Mouse (Mus musculus): ENCODE data around the gene B430306N03Rik.
"Not testable (repeated sequence)": the region's sequence is repeated elsewhere in the genome, so short reads cannot be mapped to it uniquely, and the experiment has no call there.

B430306N03Rik gene

DNA sequence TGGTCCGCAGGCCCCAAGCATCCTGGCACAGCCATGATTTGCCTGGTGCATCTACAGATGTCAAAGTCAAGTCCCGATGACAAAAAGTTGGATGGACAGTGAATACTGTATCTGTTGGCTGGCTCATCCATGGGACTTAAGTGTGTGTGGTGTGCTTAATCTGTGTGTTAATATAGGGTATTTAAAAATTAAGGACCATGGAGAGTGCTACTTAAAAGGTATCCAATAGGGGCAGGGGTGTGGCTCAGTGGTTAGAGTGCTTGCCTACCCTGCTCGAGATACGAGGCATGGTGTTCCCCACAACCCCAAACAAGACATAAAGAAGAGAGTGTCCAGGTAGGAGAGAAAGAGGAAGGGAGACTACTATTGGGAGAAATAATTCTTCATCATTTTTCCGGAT is 14.1 kb upstream of the B430306N03Rik start:
- DNase-seq (ENCODE audit: extremely low spot score, low read depth, low spot score) = no peak

DNA sequence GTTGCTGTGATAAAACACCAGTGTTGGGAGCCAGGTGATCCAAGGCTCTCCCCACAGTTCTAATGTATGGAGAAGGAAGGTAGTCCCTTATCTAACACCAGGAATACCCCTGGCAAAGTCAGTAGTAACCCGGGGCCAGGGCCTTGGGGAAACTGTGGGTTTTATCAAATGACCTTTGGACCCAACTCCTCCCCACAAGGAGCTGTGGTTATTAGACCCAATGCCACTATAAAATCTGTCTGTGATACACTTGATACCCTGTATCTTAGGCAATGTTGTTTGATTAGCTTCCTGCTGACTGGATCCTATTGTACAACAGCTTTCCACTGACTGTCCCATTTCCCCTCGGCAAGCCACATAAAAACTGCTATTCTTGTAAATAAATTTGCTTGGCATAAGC is 3.8 kb upstream of the B430306N03Rik start:
- no peak for DNase-seq (ENCODE audit: extremely low spot score, low read depth, low spot score)

DNA sequence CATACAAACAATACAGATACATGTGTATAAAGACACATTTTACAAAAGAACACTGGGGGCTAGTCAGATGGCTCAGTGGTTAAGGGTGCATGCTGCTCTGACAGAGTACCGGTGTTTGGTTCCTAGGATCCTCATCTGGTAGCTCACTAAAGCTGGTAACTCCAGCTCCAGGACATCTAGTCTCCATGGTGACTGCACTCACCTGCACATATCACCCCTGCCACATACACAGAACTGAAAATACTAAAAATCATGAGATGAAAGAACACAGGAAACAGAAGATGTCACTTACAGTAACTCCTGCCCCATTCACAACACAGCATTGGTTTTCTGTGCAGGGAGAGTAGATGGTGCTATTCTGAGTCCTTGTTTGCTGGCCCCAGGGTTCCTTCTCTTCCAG is 2.7 kb downstream of the B430306N03Rik start:
- no peak for DNase-seq (ENCODE audit: extremely low spot score, low read depth, low spot score)

DNA sequence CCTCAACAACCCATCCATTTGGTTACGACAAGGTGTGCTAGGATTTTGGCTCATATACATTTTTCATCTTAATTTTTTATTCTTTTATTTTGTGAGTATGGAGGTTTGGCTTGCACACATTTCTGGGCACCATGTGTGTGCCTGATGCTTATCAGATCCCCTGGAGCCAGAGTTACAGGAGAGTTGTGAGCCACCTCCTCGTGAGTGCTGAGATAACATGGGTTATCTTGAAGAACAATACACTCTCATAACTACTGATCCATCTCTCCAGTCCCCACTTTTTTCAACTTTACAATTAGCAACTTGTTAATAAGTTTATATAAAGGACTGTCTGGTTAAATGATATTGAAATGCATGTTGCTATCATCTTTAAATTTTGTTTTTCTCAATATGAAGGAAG is 5.3 kb downstream of the B430306N03Rik start:
- no peak for DNase-seq (ENCODE audit: extremely low spot score, low read depth, low spot score)

DNA sequence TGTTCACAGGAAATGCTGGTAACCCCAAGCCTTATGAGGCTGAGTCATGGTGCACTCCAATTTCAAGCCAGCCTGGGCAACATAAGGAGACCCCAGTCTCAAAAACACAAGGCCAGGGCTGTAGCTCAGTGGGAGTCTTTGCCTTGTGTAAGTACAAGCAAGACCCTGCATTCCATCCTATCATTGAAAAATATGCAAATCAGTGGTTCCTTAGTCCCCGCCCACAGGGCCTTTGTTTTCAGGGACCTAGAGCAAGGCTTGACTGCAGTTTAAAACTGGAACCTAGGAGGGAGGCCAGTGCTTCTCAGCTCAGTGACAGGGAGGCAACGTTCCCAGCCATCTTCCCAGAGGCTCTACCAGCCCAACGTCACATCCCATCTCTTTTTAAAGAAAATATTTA is 7.3 kb downstream of the B430306N03Rik start:
- DNase-seq (ENCODE audit: extremely low spot score, low read depth, low spot score) = no peak

DNA sequence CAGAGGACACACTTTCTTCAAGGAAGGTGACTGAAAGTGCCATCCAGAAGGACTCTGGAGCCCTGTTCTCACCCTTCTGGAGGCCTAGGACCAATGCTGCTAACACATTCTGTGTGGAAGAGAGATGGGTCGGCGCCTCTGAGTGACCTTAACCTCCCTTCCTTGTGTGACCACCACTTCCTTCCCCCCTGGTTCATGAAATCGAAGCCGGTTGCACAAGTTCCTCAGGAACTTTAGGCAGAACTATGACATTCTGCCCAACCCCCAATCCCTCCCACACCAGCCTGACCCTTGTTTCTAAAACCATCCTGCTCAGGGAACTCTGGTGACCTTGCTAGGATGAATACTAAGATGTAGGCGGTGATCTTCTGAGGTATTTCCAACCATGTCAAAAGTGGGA is 8.3 kb downstream of the B430306N03Rik start:
- no peak for DNase-seq (ENCODE audit: extremely low spot score, low read depth, low spot score)

DNA sequence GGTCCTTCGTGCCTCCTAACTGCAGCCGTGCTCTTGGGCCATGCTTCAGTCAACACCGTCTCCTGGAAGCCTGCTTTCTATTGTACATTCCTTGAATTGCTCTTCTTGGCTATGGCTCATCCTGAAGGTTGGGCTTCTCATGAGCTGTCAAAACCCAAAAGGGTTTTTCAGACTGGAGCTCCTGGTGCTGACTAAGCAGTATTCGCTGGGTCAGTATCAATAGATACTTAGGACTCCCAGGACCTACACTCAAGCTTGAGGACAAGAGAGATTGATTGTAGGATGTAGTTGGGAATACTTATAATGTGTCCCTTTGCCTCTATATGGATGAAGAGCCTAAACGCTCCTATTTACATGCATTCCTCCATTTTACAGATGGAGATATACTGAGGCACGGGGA is 9.2 kb downstream of the B430306N03Rik start:
- no peak for DNase-seq (ENCODE audit: extremely low spot score, low read depth, low spot score)

DNA sequence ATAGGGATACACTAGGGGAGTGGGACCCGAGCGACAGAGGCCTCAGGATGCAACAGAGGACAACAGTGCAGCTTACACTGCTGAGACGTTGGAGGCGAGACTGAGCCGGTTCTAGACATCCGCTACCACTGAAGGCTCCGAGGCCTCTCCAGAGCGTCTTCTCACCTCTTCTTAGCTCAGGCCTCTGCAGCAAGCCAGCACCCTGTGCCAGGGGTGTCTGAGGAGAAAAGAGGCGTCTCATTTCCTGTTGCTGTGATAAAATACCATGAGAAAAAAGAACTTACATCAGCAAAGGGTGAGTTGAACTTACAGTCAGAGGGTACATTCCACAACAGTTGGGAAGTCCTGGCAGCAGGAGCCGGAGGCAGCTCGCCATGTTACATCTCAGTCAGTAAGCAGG is 9.7 kb downstream of the B430306N03Rik start:
- DNase-seq (ENCODE audit: extremely low spot score, low read depth, low spot score) = no peak

DNA sequence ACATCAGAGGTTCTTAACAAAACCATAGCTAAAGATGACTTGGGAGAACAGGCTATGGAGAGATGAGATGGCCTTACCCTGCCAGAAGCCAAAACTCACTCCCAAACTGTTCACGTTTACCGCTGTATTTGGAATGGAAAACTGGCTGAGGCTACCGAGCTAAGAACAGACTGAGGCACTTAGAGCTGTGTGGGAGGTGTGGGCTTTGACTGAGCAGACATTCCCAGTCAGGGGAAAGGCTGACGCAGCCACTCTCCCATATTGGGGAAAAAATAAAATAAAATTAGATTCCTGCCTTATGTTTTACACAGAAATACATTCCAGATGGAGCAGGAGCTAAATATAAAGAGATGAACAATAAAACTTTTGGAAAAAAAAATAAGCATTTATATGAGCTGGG is 10.7 kb downstream of the B430306N03Rik start:
- DNase-seq (ENCODE audit: extremely low spot score, low read depth, low spot score) = no peak

DNA sequence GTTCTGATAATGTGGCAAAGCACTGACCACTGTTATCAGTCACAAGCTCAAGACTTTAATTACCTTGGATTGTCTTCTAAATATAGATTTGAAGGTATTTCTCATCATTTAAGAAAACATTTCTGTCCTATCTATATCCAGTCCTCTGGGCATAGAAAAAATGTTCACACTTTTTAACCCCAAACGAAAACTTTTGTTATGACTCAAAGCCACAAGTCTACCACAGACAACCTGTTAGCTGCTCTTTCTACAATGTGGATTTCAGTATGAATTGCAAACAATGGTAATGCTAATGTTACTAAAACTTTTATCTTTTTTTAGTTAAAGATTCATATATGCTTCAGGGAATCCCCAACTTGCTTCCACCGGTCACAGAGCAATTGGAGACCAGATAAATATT is 16.6 kb downstream of the B430306N03Rik start:
- DNase-seq (ENCODE audit: extremely low spot score, low read depth, low spot score) = no peak

DNA sequence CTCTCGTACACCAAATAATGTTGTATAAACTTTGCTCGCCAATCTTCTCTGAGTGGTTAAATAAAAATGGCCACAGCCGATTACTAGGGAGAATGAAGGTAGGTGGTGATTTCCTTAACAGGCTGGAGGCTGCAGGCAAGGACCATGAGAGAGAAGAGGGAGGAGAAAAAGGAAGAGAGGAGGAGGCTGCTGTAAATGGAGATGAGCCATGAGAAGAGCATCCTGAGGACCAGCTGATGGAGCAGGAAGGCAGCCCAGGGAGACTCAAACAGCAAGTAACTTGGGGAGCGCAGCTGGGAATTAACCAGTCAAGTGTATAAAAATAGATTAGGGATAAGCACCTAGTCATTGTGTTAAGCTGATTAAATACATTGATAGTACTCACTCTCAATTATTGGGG is 18.2 kb downstream of the B430306N03Rik start:
- no peak for DNase-seq (ENCODE audit: extremely low spot score, low read depth, low spot score)

DNA sequence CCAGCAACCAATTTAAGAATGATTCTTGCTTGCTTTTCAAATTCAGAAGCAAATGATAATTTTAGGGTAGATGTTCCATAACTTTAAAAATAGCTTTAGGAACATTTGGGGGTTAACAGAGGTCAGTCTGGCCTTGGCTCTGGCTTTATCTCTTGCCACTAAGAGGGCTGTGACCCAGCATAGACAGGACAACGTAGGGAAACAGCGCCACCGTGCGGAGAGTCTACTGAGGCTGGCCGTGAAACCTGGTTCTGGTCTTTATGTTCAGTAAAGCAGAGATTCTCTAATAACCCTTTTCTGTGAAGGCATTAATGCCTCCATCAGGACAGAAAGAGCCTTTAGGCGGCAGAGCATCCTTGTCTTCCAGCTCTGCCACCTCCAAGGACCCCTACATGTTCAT is 20.9 kb downstream of the B430306N03Rik start:
- DNase-seq (ENCODE audit: extremely low spot score, low read depth, low spot score) = peak; percentile 56

DNA sequence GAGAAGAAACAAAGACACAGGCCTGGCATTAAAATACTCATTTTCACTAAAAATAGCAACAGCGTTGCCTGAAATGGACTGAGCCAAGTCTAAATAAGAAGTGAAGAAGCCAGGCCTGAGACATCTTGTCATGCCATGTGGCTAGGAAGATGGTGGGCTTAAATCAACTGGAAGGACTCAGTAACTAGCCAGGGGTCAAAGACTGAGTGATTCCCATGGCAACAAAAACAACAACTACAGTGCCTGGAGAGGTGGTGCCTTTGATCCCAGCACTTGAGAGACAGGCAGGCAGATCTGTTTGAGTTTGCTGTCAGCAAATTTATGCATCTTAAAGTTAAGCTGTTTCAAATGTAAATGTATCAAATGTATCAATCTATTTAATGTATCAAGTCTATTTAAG is 24.3 kb downstream of the B430306N03Rik start:
- DNase-seq (ENCODE audit: extremely low spot score, low read depth, low spot score) = no peak

DNA sequence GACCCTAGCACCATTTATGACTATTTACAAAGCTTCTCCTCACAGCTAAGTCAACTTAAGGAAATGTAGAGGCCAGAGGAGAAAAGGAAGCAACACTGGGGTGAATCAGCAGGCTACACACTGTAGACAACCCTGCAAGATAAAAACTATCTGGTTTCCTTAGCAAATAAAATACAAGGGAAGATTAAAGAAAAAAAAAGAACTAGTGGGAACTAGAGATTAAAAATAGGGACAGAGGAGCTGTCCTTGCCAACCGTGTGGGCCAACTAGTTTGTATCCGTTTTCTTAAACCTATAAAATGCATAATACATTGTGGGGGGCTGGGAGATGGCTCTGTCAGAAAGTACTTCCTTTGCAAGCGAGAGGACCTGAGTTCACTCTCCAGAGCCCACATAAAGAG is 26.0 kb downstream of the B430306N03Rik start:
- DNase-seq (ENCODE audit: extremely low spot score, low read depth, low spot score) = no peak

DNA sequence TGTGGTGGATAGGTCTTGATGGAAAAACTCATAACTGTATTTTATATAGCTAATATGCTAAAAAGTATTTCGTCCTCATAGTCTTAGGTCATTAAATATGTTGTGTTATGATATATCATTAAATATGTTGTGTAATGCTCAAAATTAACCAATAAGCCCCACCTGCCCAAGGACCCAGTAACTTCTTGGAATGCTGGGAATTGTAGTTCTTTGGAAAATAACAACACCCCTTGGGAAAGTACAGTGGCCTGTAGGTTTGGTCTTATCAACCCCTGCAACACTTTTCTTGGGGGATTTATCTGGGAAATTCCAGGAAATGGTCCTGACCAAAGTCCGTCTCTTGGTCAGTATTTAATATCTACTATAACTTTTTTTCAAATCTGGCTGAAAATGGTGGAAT is 27.1 kb downstream of the B430306N03Rik start:
- no peak for DNase-seq (ENCODE audit: extremely low spot score, low read depth, low spot score)

DNA sequence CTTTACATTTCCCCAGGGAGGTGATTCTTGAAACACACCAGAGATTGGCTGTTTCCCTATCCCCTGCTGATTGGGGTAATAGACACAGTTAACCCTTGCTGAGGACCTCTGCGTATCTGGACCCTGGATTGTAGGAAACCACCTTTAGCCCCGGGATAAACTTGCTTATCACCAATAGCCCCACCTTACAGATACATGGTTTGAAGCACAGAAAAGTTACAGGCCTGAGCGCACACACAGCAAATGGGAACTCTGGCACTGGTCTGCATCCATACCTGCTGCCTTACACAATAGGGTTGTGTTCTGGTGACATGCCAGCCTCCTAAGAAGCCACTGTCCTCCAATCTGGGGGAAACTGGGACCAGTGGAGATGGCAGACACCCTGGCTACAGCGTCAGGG is 29.9 kb downstream of the B430306N03Rik start:
- no peak for DNase-seq (ENCODE audit: extremely low spot score, low read depth, low spot score)

DNA sequence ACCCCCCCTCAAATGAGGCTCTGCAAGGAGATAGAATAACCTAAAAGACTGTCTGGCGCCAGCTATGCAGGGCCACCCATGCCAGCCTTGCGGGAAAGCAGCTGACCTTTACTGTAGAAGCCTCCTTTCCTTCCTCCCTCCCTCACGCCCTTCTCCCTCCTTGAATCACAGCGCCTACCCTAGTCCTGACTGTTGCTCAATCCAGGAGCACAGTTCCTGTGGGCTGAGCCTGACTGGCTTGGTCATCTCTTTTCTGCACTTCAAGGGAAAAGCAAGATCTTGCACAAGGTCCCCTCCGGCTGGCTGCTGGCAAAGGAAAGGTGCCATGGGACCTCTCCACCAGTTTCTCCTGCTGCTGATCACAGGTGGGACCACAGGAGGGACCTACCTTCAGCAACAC is 30.3 kb downstream of the B430306N03Rik start, which contains the start of gene Trem2:
Gene Trem2, plus strand, starts transcription at position 171 of the 400 bp plus-strand sequence.
- DNase-seq (ENCODE audit: extremely low spot score, low read depth, low spot score) = no peak

DNA sequence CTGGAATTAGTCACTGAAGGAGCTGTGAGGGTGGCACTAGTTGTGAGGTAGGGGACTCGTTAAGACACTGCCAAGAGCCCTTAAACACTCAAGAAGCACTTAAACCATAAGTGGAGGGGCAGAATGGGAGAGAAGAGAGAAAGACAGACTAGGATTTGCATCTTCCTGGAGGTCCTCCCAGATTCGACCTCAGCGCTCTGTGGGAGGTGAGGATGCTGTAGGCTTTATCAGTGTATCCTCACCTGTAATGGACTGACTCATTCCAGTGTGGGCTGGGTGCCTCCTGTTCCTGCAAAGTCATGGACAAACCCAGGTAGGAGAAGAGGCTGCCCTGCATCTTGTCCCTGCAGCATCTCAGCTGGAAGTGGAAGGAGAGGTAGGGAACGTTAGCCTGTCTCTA is 30.9 kb downstream of the B430306N03Rik start:
- DNase-seq (ENCODE audit: extremely low spot score, low read depth, low spot score) = no peak

DNA sequence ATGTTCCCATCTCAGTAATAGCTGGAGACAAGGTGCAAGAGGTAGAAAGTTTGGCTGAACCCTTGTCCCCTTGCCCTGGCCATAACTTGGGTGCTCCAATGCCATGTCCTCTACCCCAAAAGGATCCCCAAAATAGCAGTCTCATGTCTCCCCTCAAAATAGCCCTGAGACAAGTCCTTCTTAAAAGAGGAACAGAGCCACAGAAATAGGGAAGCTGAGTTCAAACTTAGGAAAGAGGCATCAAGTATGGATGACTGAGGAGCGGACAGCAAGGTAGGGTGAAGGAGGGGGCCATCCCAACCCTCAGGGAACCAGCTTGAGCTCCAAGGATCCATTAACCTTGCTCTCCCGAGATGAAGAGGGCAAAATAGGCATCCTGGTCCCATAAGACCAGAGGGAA is 31.3 kb downstream of the B430306N03Rik start:
- DNase-seq (ENCODE audit: extremely low spot score, low read depth, low spot score) = no peak

DNA sequence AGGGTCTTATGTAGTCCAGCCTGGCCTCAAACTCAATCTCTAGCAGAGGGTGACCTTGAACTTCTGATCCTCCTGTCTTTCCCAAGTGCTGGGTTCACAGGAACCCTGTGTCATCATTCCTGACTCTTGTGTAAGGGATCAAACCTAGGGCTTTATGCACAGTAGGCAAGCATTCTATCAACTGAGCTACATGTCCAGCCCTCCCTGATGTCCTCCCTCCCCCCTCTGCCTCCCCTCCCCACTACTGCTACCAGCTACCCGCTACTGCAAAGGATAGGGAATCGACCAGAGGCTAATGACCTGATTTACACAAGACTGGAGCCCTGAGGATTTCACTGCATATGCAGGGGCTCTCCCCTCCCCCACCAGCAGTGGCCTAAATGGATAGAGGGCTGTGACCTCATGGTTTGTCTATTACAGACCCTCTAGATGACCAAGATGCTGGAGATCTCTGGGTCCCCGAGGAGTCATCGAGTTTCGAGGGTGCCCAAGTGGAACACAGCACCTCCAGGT is 34.8 kb downstream of the B430306N03Rik start:
- no peak for DNase-seq (ENCODE audit: extremely low spot score, low read depth, low spot score)

DNA sequence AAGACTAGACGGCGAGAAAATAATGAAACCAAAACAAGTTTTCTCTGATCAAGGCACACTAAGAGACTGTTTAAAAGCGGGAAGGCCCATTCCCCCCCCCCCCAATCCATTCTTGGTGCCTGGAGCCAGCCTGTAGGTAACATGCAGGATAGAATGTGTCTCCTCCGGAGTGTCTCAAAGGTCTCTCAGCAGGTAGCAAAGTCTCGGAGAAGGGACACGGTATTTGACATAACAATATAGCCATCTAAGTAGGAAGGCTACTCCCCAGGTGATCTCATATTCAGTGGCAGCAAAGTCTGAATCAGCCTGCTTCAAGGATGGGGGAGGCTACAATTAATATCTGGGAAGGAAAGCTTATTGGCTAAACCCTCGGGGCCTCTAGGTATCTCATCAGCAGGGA is 37.0 kb downstream of the B430306N03Rik start:
- DNase-seq (ENCODE audit: extremely low spot score, low read depth, low spot score) = not testable (repeated sequence)

DNA sequence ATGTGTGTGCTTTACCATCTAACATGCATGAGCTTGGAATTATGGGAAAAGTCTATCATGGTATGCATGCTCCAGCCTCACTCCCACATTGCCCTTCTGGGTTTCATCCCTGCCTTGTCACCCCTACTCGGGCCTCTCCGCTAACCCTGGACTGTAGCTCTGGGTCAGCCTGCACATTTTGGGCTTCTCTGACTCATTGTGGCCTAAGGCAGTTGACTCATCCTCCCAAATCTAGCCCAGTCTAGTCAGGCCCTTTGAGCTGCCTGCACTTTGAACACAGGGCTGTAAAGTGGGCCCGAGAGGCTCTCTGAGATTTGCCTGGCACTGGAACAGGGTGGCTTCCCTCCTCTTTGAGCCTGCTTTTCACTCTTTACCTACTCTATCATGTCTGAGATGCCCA is 39.9 kb downstream of the B430306N03Rik start:
- DNase-seq (ENCODE audit: extremely low spot score, low read depth, low spot score) = no peak

DNA sequence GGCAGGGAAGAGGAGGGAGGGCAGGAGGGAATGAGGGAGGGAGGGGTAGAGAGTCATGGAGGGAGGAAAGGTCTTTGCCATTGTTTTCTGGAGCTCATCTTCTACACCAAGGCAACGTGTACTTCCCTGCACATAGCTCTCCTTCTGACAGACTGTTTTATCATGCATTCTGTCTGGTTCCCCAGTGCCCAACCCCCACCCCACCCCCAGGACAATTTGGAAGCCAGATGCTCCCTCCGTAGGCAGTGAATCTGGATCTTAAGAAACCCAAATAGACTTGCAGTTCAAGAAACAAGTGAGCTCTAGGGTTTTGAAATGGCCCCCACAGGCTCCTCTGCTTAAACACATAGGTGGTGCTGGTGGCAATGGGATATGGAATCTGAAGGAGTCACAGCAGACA is 42.0 kb downstream of the B430306N03Rik start:
- no peak for DNase-seq (ENCODE audit: extremely low spot score, low read depth, low spot score)

DNA sequence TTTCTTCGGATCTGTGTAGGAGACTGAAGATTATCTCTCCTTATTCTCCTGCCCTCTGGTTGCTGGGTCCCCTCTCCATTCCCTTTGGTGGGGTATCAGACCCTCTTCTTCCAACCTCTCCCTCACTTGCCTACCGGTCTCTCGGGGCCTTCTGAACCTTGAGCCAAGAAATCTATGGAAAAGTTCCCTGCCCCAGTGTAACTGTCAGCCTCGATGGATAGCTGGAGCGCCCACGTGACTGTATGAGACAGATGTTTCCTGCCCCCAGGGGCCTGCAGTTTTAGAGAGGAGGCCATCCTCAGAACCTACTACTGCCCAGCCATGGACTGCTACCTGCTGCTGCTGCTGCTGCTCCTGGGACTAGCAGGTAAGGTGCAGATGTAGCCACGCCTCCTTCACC is 43.7 kb downstream of the B430306N03Rik start, which contains the start of gene Treml1:
Gene Treml1, plus strand, starts transcription at position 301 of the 400 bp plus-strand sequence.
- DNase-seq (ENCODE audit: extremely low spot score, low read depth, low spot score) = no peak
